Mouse (Mus musculus) megakaryocyte, embryonic 14.5 days (primary cell): ENCODE results near the gene Nudt9.

Source experiments
- FLI1 ChIP-seq: IDR thresholded peaks from 2 replicates; pipeline ENCODE4 v1.6.1; 2012; ENCODE audit warnings: low read length, inconsistent platforms, mixed read lengths
- GATA1 ChIP-seq: IDR thresholded peaks from 3 replicates; pipeline ENCODE4 v1.6.1; 2012; ENCODE audit warnings: mixed read lengths, low read length, inconsistent platforms, borderline replicate concordance

- no peak for TF ChIP-seq GATA1
- no peak for TF ChIP-seq FLI1
These were observed 8.8 kb downstream of the Nudt9 start for GRCm38 (mm10) chr5:104054938-104055337.
